Mouse (Mus musculus) heart, embryonic 14.5 days (tissue): ENCODE data around the gene Hlcs. TPM values are rescaled to one million over a fixed set of nuclear protein-coding genes. Genes with fewer than 3 reads are reported as not detected.

Experiments
- ATAC-seq: fragments of 200-750 bp; cut with Nextera tagmentation; 2 replicates; pipeline ENCODE4 v1.8.0; 2017; ENCODE audit warnings: low read depth, moderate TSS enrichment; ENCODE audit not compliant: insufficient number of reproducible peaks, insufficient read depth, low FRiP score
- H3K27ac ChIP-seq, 2 experiments: fragments of 200-500 bp in 1 of 2; fragments of 300-500 bp in 1 of 2; sonication (generic) in 1 of 2; replicated peaks in 1 of 2; 2 replicates each; pipeline ENCODE4 v1.5.1; 2012 to 2014; ENCODE audit warnings: low read depth in 2 of 2, low read length in 2 of 2, control low read depth in 1 of 2, mild to moderate bottlenecking in 1 of 2, mixed read lengths in 1 of 2; ENCODE audit not compliant: control insufficient read depth in 1 of 2, insufficient read depth in 1 of 2
- H3K27me3 ChIP-seq: fragments of 300-500 bp; sonication (generic); 2 replicates; pipeline ENCODE4 v1.6.1; 2014; ENCODE audit warnings: mild to moderate bottlenecking, low read length, control low read depth; ENCODE audit not compliant: control insufficient read depth, insufficient read depth
- H3K36me3 ChIP-seq: fragments of 300-500 bp; sonication (generic); 2 replicates; pipeline ENCODE4 v1.6.1; 2014; ENCODE audit warnings: mild to moderate bottlenecking, control low read depth, low read length, mixed read lengths; ENCODE audit not compliant: control insufficient read depth, insufficient read depth
- H3K4me1 ChIP-seq, 2 experiments: fragments of 200-500 bp in 1 of 2; fragments of 300-500 bp in 1 of 2; sonication (generic) in 1 of 2; 2 replicates each; pipeline ENCODE4 v1.6.1; 2012 to 2014; ENCODE audit warnings: low read length in 2 of 2, control low read depth in 1 of 2, mixed read lengths in 1 of 2; ENCODE audit not compliant: control insufficient read depth in 2 of 2, insufficient read depth in 2 of 2
- H3K4me2 ChIP-seq: fragments of 300-500 bp; sonication (generic); 2 replicates; pipeline ENCODE4 v1.6.1; 2014; ENCODE audit warnings: mild to moderate bottlenecking, low read length
- H3K4me3 ChIP-seq, 2 experiments: fragments of 200-500 bp in 1 of 2; fragments of 300-500 bp in 1 of 2; sonication (generic) in 1 of 2; 2 replicates each; pipeline ENCODE4 v1.5.1; 2012 to 2014; ENCODE audit warnings: low read length in 2 of 2, mild to moderate bottlenecking in 2 of 2, control low read depth in 1 of 2, low read depth in 1 of 2, moderate library complexity in 1 of 2; ENCODE audit not compliant: control insufficient read depth in 1 of 2, insufficient read depth in 1 of 2
- H3K9ac ChIP-seq: fragments of 300-500 bp; sonication (generic); 2 replicates; pipeline ENCODE4 v1.6.1; 2014; ENCODE audit warnings: mild to moderate bottlenecking, low read length
- H3K9me3 ChIP-seq: fragments of 300-500 bp; sonication (generic); 2 replicates; pipeline ENCODE4 v1.6.1; 2016; ENCODE audit warnings: low read length, control low read depth; ENCODE audit not compliant: control insufficient read depth
- WGBS: fragments of 180-500 bp; shearing (Covaris S2); extraction: QIAGEN DNeasy Blood & Tissue Kit; methylation state at CpG from one replicate; pipeline ENCODE4 v1.1.7; 2014; 5-methylcytosine and 5-hydroxymethylcytosine counted together
- polyA plus RNA-seq: library from polyadenylated mRNA; unstranded; fragments of >200 nt; fragmentation: Nextera tagmentation; extraction: Ambion mirVana; gene quantifications from 2 replicates; pipeline ENCODE4 v1.2.1, GENCODE M21; 2014

Hlcs gene
- polyA plus RNA-seq, 1 experiment from 2014 or later: 8.1 TPM

- H3K4me2 ChIP-seq: no peak overlapping the region
- no peak overlapping the region for H3K4me3 ChIP-seq
- 89% methylated on average over 10 of the region's 10 CpGs for WGBS
- H3K27me3 ChIP-seq: no peaks in the 10 kb centered on the region
- no peaks in the 10 kb centered on the region for H3K9me3 ChIP-seq
- no peak overlapping the region for H3K9ac ChIP-seq
- no peak overlapping the region for H3K27ac ChIP-seq
- peaks cover 2 to 3% of the 10 kb centered on the region in 2 experiments; a peak in 2 of 4 replicates for H3K4me1 ChIP-seq
- no peak for ATAC-seq
- H3K36me3 ChIP-seq: no peaks in the 10 kb centered on the region
Observed at GRCm38 (mm10) chr16:94249666-94250065, 63.7 kb downstream of the Hlcs start.

GRCm38 (mm10) chr16:94248721-94249120 is 64.7 kb downstream of the Hlcs start:
- H3K4me2 ChIP-seq: no peak overlapping the region

DNA sequence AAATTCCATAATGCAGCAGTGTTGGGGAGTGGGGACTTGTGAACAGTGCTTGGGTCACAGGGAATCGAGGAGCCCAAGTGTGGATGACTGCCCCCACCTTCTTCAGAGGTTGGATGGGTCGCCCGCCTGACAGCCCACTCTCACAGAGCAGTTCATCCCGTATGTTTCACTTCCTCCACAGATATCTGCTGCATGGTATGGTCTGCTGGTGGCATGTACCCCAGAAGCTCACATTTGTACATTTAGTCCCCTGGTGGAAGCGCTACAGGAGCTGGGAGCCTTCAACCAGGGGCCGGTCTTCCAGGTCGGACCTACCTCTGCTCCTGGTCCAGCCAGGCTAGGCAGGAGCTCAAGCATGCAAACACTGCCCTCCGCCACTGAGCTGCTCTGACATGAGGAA is 66.4 kb downstream of the Hlcs start:
- Histone ChIP-seq H3K9me3 (no peaks in the 10 kb centered on the region), H3K4me1 (peaks cover 2 to 3% of the 10 kb centered on the region in 2 experiments; a peak in 2 of 4 replicates), H3K4me3 (no peak overlapping the region), H3K9ac (no peak overlapping the region), H3K36me3 (no peaks in the 10 kb centered on the region), H3K27me3 (no peaks in the 10 kb centered on the region), H3K27ac (no peak overlapping the region), H3K4me2 (no peak overlapping the region)
- no peak for ATAC-seq
- WGBS: 83% methylated on average over 8 of the region's 8 CpGs

More at GRCm38 (mm10) chr16:94248721-94249120, 64.7 kb downstream of the Hlcs start:
- no peak for ATAC-seq
- H3K27me3 ChIP-seq: no peaks in the 10 kb centered on the region
- peaks cover 2 to 3% of the 10 kb centered on the region in 2 experiments; a peak in 2 of 4 replicates for H3K4me1 ChIP-seq
- no peaks in the 10 kb centered on the region for H3K9me3 ChIP-seq
- H3K9ac ChIP-seq: no peak overlapping the region
- WGBS: 62% methylated on average over 15 of the region's 15 CpGs
- no peak overlapping the region for H3K4me3 ChIP-seq
- H3K36me3 ChIP-seq: no peaks in the 10 kb centered on the region
- H3K27ac ChIP-seq: no peak overlapping the region

DNA sequence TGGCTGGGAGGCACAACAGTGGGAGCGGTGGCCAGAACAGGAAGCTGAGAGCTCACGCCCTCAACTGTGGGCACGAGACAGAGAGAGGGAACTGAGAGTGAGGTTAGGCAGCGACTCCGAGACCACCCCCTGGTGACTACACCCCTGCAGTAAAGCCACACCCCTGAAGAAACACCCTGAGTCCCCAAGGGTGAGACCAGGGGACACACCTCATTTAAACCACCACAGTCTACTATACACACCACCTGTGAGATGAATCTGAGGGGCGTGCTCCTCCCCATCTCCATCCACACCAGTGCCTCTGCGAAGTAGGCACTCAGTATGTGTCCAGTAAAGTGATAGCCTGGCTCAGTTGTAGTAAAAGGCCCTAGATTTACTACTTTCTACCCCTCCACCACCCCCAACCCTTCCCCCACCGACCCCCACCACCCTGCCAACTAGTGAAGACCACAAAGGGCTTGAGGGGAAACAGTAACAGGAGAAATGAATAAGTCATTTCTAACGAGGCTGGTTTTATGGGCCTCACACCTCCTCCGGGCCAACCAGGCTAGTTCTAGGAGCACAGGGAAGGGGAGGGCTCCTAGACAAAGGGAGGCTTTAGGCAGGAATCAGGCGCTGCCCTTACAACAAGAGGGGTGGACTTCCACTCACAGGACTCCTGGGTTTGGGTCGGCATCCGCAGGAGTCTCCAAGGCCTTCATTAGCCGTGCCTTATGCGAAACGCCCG is 67.2 kb downstream of the Hlcs start:
- no peaks in the 10 kb centered on the region for H3K9me3 ChIP-seq
- WGBS: 74% methylated on average over 17 of the region's 17 CpGs
- H3K9ac ChIP-seq: no peak overlapping the region
- no peak overlapping the region for H3K4me3 ChIP-seq
- ATAC-seq: no peak
- H3K27ac ChIP-seq: no peak overlapping the region
- H3K27me3 ChIP-seq: no peaks in the 10 kb centered on the region
- peaks cover 2 to 3% of the 10 kb centered on the region in 2 experiments; a peak in 2 of 4 replicates for H3K4me1 ChIP-seq
- no peak overlapping the region for H3K4me2 ChIP-seq
- H3K36me3 ChIP-seq: no peaks in the 10 kb centered on the region

- no peak overlapping the region for H3K27ac ChIP-seq
- no peaks in the 10 kb centered on the region for H3K9me3 ChIP-seq
- H3K9ac ChIP-seq: no peak overlapping the region
- H3K4me3 ChIP-seq: no peak overlapping the region
- H3K36me3 ChIP-seq: no peaks in the 10 kb centered on the region
- no peak overlapping the region for H3K4me2 ChIP-seq
- ATAC-seq: no peak
- no peaks in the 10 kb centered on the region; a peak in 1 of 4 replicates for H3K4me1 ChIP-seq
- no peaks in the 10 kb centered on the region for H3K27me3 ChIP-seq
- WGBS: 88% methylated on average over 10 of the region's 10 CpGs
Observed at GRCm38 (mm10) chr16:94241126-94241525, 72.2 kb downstream of the Hlcs start.

DNA sequence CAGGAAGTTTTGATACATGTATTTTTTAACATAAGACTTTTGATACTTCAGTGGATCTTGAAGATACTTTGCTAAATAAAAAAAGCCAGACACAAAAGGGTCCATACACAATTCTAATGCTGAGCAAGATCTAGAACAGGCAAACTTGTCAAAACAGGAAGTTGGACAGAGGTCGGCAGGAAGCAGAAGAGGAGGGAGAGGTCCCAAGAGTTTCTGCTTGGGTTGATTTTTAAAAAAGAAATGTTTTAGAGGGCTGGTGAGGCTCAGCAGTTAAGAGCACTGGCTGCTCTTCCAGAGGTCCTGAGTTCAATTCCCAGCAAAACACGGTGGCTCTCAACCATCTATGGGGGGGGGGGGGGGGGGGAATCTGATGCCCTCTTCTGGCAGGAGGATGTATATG is 73.2 kb downstream of the Hlcs start:
- H3K4me1 ChIP-seq: no peaks in the 10 kb centered on the region; a peak in 1 of 4 replicates
- H3K27me3 ChIP-seq: no peaks in the 10 kb centered on the region
- H3K4me3 ChIP-seq: no peak overlapping the region
- H3K4me2 ChIP-seq: no peak overlapping the region
- WGBS: 53% methylated on average over 1 of the region's 2 CpGs
- no peak overlapping the region for H3K27ac ChIP-seq
- no peak overlapping the region for H3K9ac ChIP-seq
- no peaks in the 10 kb centered on the region for H3K9me3 ChIP-seq
- no peaks in the 10 kb centered on the region for H3K36me3 ChIP-seq
- no peak for ATAC-seq

GRCm38 (mm10) chr16:94239567-94239966 is 73.8 kb downstream of the Hlcs start:
- ATAC-seq: no peak
- H3K27ac ChIP-seq: no peak overlapping the region
- H3K27me3 ChIP-seq: no peaks in the 10 kb centered on the region
- 75% methylated on average over 6 of the region's 6 CpGs for WGBS
- H3K4me3 ChIP-seq: no peak overlapping the region
- peaks cover 0 to under 1% of the 10 kb centered on the region in 2 experiments; a peak in 2 of 4 replicates for H3K4me1 ChIP-seq
- H3K9me3 ChIP-seq: no peaks in the 10 kb centered on the region
- H3K36me3 ChIP-seq: no peaks in the 10 kb centered on the region
- H3K4me2 ChIP-seq: no peak overlapping the region
- H3K9ac ChIP-seq: no peak overlapping the region

DNA sequence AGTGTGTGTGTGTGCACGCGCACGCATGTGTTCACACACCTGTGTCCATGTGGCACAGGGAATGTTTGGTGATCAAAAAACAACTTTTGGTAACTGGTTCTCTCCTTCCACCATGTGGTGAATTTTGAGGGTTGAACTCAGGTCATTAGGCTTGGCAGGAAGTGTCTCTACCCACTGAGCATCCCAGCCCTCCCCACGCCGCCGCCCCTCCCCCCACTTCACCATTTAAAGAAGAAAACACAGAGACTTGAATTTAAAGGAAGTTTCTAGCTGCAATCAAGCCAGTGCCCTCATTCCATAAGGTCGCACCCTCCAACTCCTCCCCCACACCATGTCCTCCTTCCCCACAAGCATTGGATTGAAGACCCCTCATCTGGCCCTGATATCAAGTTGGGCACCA is 74.2 kb downstream of the Hlcs start:
- WGBS: 90% methylated on average over 7 of the region's 7 CpGs
- Histone ChIP-seq H3K4me2 (no peak overlapping the region), H3K4me1 (peaks cover 3 to 4% of the 10 kb centered on the region in 2 experiments; a peak in 3 of 4 replicates), H3K36me3 (no peaks in the 10 kb centered on the region), H3K9me3 (no peaks in the 10 kb centered on the region), H3K9ac (no peak overlapping the region), H3K27ac (no peak overlapping the region), H3K4me3 (no peak overlapping the region), H3K27me3 (no peaks in the 10 kb centered on the region)
- ATAC-seq: no peak
